Mouse (Mus musculus): Measurements from ENCODE around the gene C530008M17Rik. TPM values are rescaled to one million over a fixed set of nuclear protein-coding genes. Genes with fewer than 3 reads are reported as not detected.

Gene C530008M17Rik
- total and polyA plus RNA-seq, 3 experiments: 0.04 to 0.44 TPM; not detected in 1

- no peak overlapping the region for H3K4me3 ChIP-seq (replicated peaks in 1 of 3; ENCODE audit: low read depth in 2 of 3, low read length in 2 of 3, poor library complexity in 1 of 3)
- in situ Hi-C loops (cut with MboI; ENCODE audit: low pct_ligation_motif_present, low pct_unique_long_range_greater_than_20kb, low sequenced_read_pairs): no loop called here
- DNase-seq (ENCODE audit: extremely low read depth): no peak
- TF ChIP-seq HCFC1 (IDR thresholded peaks at IDR 0.05; ENCODE audit: low read depth, low read length) (no peak), POLR2A (IDR thresholded peaks at IDR 0.05; ENCODE audit: low read depth, low read length) (no peak), ELF1 (IDR thresholded peaks at IDR 0.05; ENCODE audit: low read depth, low read length) (no peak), ZNF384 (IDR thresholded peaks at IDR 0.05; ENCODE audit: low read depth, low read length) (no peak), MAX (IDR thresholded peaks at IDR 0.05; ENCODE audit: low read length) (no peak), MAFK (IDR thresholded peaks at IDR 0.05; ENCODE audit: insufficient replicate concordance, low read length) (no peak), PAX5 (IDR thresholded peaks at IDR 0.05; ENCODE audit: low read length) (no peak), CHD1 (IDR thresholded peaks at IDR 0.05; ENCODE audit: low read depth, low read length) (no peak), JUND (conservative IDR thresholded peaks at IDR 0.05; ENCODE audit: low read depth, low read length) (no peak), CHD2 (IDR thresholded peaks at IDR 0.05; ENCODE audit: low read length) (no peak)
- no peak overlapping the region for H3K27ac ChIP-seq (ENCODE audit: insufficient read depth, low read depth)
- dilution Hi-C loops (cut with MboI; ENCODE audit: extremely low pct_ligation_motif_present, extremely low pct_unique_long_range_greater_than_20kb, low sequenced_read_pairs): no loop called here
- peaks cover 16 to 64% of the 10 kb centered on the region in 2 experiments for H3K36me3 ChIP-seq (replicated peaks in 1 of 2; ENCODE audit: control insufficient read depth in 1 of 2, insufficient read depth in 1 of 2, low read length in 1 of 2)
- H3K4me1 ChIP-seq (ENCODE audit: control insufficient read depth in 1 of 2, insufficient read depth in 2 of 2): no peaks in the 10 kb centered on the region
- no peak overlapping the region for H3K4me2 ChIP-seq (ENCODE audit: insufficient read depth, low read depth, poor library complexity, severe bottlenecking)
- no peaks in the 10 kb centered on the region for H3K9me3 ChIP-seq (replicated peaks; ENCODE audit: low read length)
- H3K27me3 ChIP-seq (replicated peaks): no peaks in the 10 kb centered on the region
- H3K9ac ChIP-seq (ENCODE audit: insufficient read depth, low read depth): no peak overlapping the region
- H3K79me2 ChIP-seq (replicated peaks; ENCODE audit: control insufficient read depth, extremely low read depth, insufficient read depth, poor library complexity, severe bottlenecking): no peaks in the 10 kb centered on the region
Measured at GRCm38 (mm10) chr5:76869553-76869952, 213.2 kb downstream of the C530008M17Rik start.

GRCm38 (mm10) chr5:76876106-76876758, 219.9 kb downstream of the C530008M17Rik start:
- DNase-seq (ENCODE audit: extremely low read depth): no peak
- Histone ChIP-seq H3K27me3 (replicated peaks) (no peaks in the 10 kb centered on the region), H3K4me2 (ENCODE audit: insufficient read depth, low read depth, poor library complexity, severe bottlenecking) (no peak overlapping the region), H3K27ac (ENCODE audit: insufficient read depth, low read depth) (no peak overlapping the region), H3K9me3 (replicated peaks; ENCODE audit: low read length) (no peaks in the 10 kb centered on the region), H3K9ac (ENCODE audit: insufficient read depth, low read depth) (no peak overlapping the region), H3K4me3 (replicated peaks in 1 of 3; ENCODE audit: low read depth in 2 of 3, low read length in 2 of 3, poor library complexity in 1 of 3) (no peak overlapping the region), H3K36me3 (replicated peaks in 1 of 2; ENCODE audit: control insufficient read depth in 1 of 2, insufficient read depth in 1 of 2, low read length in 1 of 2) (peaks cover 46 to 80% of the 10 kb centered on the region in 2 experiments), H3K79me2 (replicated peaks; ENCODE audit: control insufficient read depth, extremely low read depth, insufficient read depth, poor library complexity, severe bottlenecking) (no peaks in the 10 kb centered on the region), H3K4me1 (ENCODE audit: control insufficient read depth in 1 of 2, insufficient read depth in 2 of 2) (no peaks in the 10 kb centered on the region)
- dilution Hi-C loops (cut with MboI; ENCODE audit: extremely low pct_ligation_motif_present, extremely low pct_unique_long_range_greater_than_20kb, low sequenced_read_pairs) (no loop called here), in situ Hi-C loops (cut with MboI; ENCODE audit: low pct_ligation_motif_present, low pct_unique_long_range_greater_than_20kb, low sequenced_read_pairs) (no loop called here)
- TF ChIP-seq MEF2A (IDR thresholded peaks at IDR 0.05; ENCODE audit: borderline replicate concordance, low read depth, low read length) (no peak), ZKSCAN1 (IDR thresholded peaks at IDR 0.05; ENCODE audit: borderline replicate concordance, low read depth, low read length) (no peak), JUN (IDR thresholded peaks at IDR 0.05; ENCODE audit: insufficient read depth, low read depth, low read length) (no peak), ETS1 (conservative IDR thresholded peaks at IDR 0.05; ENCODE audit: low read depth, low read length) (no peak), JUND (conservative IDR thresholded peaks at IDR 0.05; ENCODE audit: low read depth, low read length) (no peak), MAFK (IDR thresholded peaks at IDR 0.05; ENCODE audit: insufficient replicate concordance, low read length) (no peak), RAD21 (IDR thresholded peaks at IDR 0.05; ENCODE audit: low read depth, low read length) (no peak), KAT2A (IDR thresholded peaks at IDR 0.05; ENCODE audit: insufficient replicate concordance, low read length) (no peak), GABPA (IDR thresholded peaks at IDR 0.05; ENCODE audit: insufficient replicate concordance, low read depth, low read length) (no peak), ZC3H11A (IDR thresholded peaks at IDR 0.05; ENCODE audit: low read depth, low read length) (no peak), MXI1 (IDR thresholded peaks at IDR 0.05; ENCODE audit: low read depth, low read length) (no peak)

All from CH12.LX (cell line).